Mouse (Mus musculus): ENCODE measurements around the gene Slc1a5. TPM values are rescaled to one million over a fixed set of nuclear protein-coding genes. Genes with fewer than 3 reads are reported as not detected.
A peak's percentile ranks its signal among the peaks of the same experiment; 100 is the strongest.

Gene Slc1a5
- 120 and 144 TPM in 2 replicates for polyA plus RNA-seq (2015; fragmentation: Nextera tagmentation; extraction: Ambion mirVana)

GRCm38 (mm10) chr7:16780825-16781554 lies at the start of gene Slc1a5:
Slc1a5 (plus strand) TSS chr7:16781340.
- peak within 1 kb of the TSS; percentile 84 for H3K4me2 ChIP-seq
- ATAC-seq (ENCODE audit: insufficient read depth): peak; percentile 55
- H3K27ac ChIP-seq (replicated peaks): peak within 1 kb of the TSS; percentile 98
- H3K9ac ChIP-seq: peak within 1 kb of the TSS; percentile 98
- no peaks in the 10 kb centered on the region for H3K27me3 ChIP-seq
- peaks cover 21% of the 10 kb centered on the region for H3K36me3 ChIP-seq (replicated peaks)
- H3K4me1 ChIP-seq (replicated peaks): peaks cover 45% of the 10 kb centered on the region
- peak within 1 kb of the TSS; percentile 98 for H3K4me3 ChIP-seq (replicated peaks)
- H3K9me3 ChIP-seq (replicated peaks): no peaks in the 10 kb centered on the region
- 2% methylated on average over 34 of the region's 34 CpGs for WGBS (ENCODE audit: insufficient replicate concordance)

GRCm38 (mm10) chr7:16731893-16732422 lies 49.2 kb upstream of the Slc1a5 start:
- no peaks in the 10 kb centered on the region for H3K9me3 ChIP-seq (replicated peaks)
- H3K4me2 ChIP-seq: no peak overlapping the region
- peaks cover 16% of the 10 kb centered on the region for H3K4me1 ChIP-seq (replicated peaks)
- H3K9ac ChIP-seq: no peak overlapping the region
- 64% methylated on average over 7 of the region's 7 CpGs for WGBS (ENCODE audit: insufficient replicate concordance)
- no peaks in the 10 kb centered on the region for H3K36me3 ChIP-seq (replicated peaks)
- no peak for ATAC-seq (ENCODE audit: insufficient read depth)
- H3K27ac ChIP-seq (replicated peaks): no peak overlapping the region
- no peaks in the 10 kb centered on the region for H3K27me3 ChIP-seq
- no peak overlapping the region for H3K4me3 ChIP-seq (replicated peaks)

- 42% methylated on average over 10 of the region's 10 CpGs for WGBS (ENCODE audit: insufficient replicate concordance)
- Histone ChIP-seq H3K27me3 (no peaks in the 10 kb centered on the region), H3K27ac (replicated peaks) (no peak overlapping the region), H3K4me1 (replicated peaks) (peaks cover 26% of the 10 kb centered on the region), H3K36me3 (replicated peaks) (no peaks in the 10 kb centered on the region; the same call in 1 of the 2 replicates), H3K4me2 (peak overlapping the region; percentile 79), H3K9me3 (replicated peaks) (no peaks in the 10 kb centered on the region), H3K4me3 (replicated peaks) (peak overlapping the region; percentile 89), H3K9ac (peak overlapping the region; percentile 19; the same call in 1 of the 2 replicates)
- no peak for ATAC-seq (ENCODE audit: insufficient read depth)
These were observed 43.5 kb upstream of the Slc1a5 start for GRCm38 (mm10) chr7:16737606-16738072.

- peak; percentile 98 for ATAC-seq (ENCODE audit: insufficient read depth)
- peak within 1 kb of the TSS; percentile 79 for H3K4me2 ChIP-seq
- no peaks in the 10 kb centered on the region for H3K9me3 ChIP-seq (replicated peaks)
- peak within 1 kb of the TSS; percentile 89 for H3K4me3 ChIP-seq (replicated peaks)
- under 1% methylated on average over 34 of the region's 34 CpGs for WGBS (ENCODE audit: insufficient replicate concordance)
- H3K9ac ChIP-seq: peak within 1 kb of the TSS; percentile 88
- peaks cover 3% of the 10 kb centered on the region for H3K36me3 ChIP-seq (replicated peaks)
- no peaks in the 10 kb centered on the region for H3K27me3 ChIP-seq
- peaks cover 26% of the 10 kb centered on the region for H3K4me1 ChIP-seq (replicated peaks)
- H3K27ac ChIP-seq (replicated peaks): peak within 1 kb of the TSS; percentile 78
These were observed 43.0 kb upstream of the Slc1a5 start, which contains the start of gene Ap2s1 for GRCm38 (mm10) chr7:16738073-16738696. Ap2s1 (plus strand) TSS chr7:16738410.

- H3K27ac ChIP-seq (replicated peaks): peak overlapping the region; percentile 78; the same call in 1 of the 2 replicates
- no peak for ATAC-seq (ENCODE audit: insufficient read depth)
These were observed 42.0 kb upstream of the Slc1a5 start for GRCm38 (mm10) chr7:16739056-16739604.

GRCm38 (mm10) chr7:16745373-16745772 lies 35.8 kb upstream of the Slc1a5 start:
- WGBS (ENCODE audit: insufficient replicate concordance): 83% methylated on average over 4 of the region's 4 CpGs
- ATAC-seq (ENCODE audit: insufficient read depth): no peak
- no peak overlapping the region for H3K9ac ChIP-seq

More at GRCm38 (mm10) chr7:16739056-16739604, 42.0 kb upstream of the Slc1a5 start:
- peak overlapping the region; percentile 89 for H3K4me3 ChIP-seq (replicated peaks)
- peak overlapping the region; percentile 79 for H3K4me2 ChIP-seq
- 28% methylated on average over 10 of the region's 10 CpGs for WGBS (ENCODE audit: insufficient replicate concordance)
- no peaks in the 10 kb centered on the region for H3K9me3 ChIP-seq (replicated peaks)
- no peaks in the 10 kb centered on the region for H3K27me3 ChIP-seq
- H3K9ac ChIP-seq: peak overlapping the region; percentile 88
- H3K4me1 ChIP-seq (replicated peaks): peaks cover 26% of the 10 kb centered on the region
- H3K36me3 ChIP-seq (replicated peaks): peaks cover 12% of the 10 kb centered on the region

GRCm38 (mm10) chr7:16746093-16746492 lies 35.0 kb upstream of the Slc1a5 start:
- Histone ChIP-seq H3K4me3 (replicated peaks) (no peak overlapping the region), H3K9ac (no peak overlapping the region), H3K4me1 (replicated peaks) (no peaks in the 10 kb centered on the region), H3K27me3 (no peaks in the 10 kb centered on the region), H3K4me2 (no peak overlapping the region), H3K9me3 (replicated peaks) (no peaks in the 10 kb centered on the region), H3K27ac (replicated peaks) (no peak overlapping the region), H3K36me3 (replicated peaks) (peaks cover 63% of the 10 kb centered on the region)
- no peak for ATAC-seq (ENCODE audit: insufficient read depth)
- WGBS (ENCODE audit: insufficient replicate concordance): 54% methylated on average over 3 of the region's 3 CpGs

More at GRCm38 (mm10) chr7:16745373-16745772, 35.8 kb upstream of the Slc1a5 start:
- Histone ChIP-seq H3K27ac (replicated peaks) (no peak overlapping the region), H3K27me3 (no peaks in the 10 kb centered on the region), H3K4me2 (no peak overlapping the region), H3K4me3 (replicated peaks) (no peak overlapping the region), H3K9me3 (replicated peaks) (no peaks in the 10 kb centered on the region), H3K36me3 (replicated peaks) (peaks cover 63% of the 10 kb centered on the region), H3K4me1 (replicated peaks) (0 out of 2 replicates have a peak, but pooled peaks cover 3% of the 10 kb centered on the region)

GRCm38 (mm10) chr7:16747656-16748055 lies 33.5 kb upstream of the Slc1a5 start:
- Histone ChIP-seq H3K4me3 (replicated peaks) (no peak overlapping the region), H3K27me3 (no peaks in the 10 kb centered on the region), H3K4me1 (replicated peaks) (0 out of 2 replicates have a peak, but pooled peaks cover 3% of the 10 kb centered on the region), H3K9ac (no peak overlapping the region), H3K4me2 (no peak overlapping the region), H3K9me3 (replicated peaks) (no peaks in the 10 kb centered on the region), H3K36me3 (replicated peaks) (peaks cover 63% of the 10 kb centered on the region), H3K27ac (replicated peaks) (no peak overlapping the region)
- no peak for ATAC-seq (ENCODE audit: insufficient read depth)
- WGBS (ENCODE audit: insufficient replicate concordance): 75% methylated on average over 6 of the region's 6 CpGs

- peaks cover 27% of the 10 kb centered on the region for H3K36me3 ChIP-seq (replicated peaks)
- peaks cover 11% of the 10 kb centered on the region for H3K4me1 ChIP-seq (replicated peaks)
- peaks cover 4% of the 10 kb centered on the region; the same call in 1 of the 2 replicates for H3K27me3 ChIP-seq
- H3K4me3 ChIP-seq (replicated peaks): no peak overlapping the region
- H3K9me3 ChIP-seq (replicated peaks): no peaks in the 10 kb centered on the region
- ATAC-seq (ENCODE audit: insufficient read depth): no peak
- no peak overlapping the region for H3K27ac ChIP-seq (replicated peaks)
- WGBS (ENCODE audit: insufficient replicate concordance): 77% methylated on average over 12 of the region's 12 CpGs
- no peak overlapping the region for H3K4me2 ChIP-seq
- H3K9ac ChIP-seq: no peak overlapping the region
These were observed 29.1 kb upstream of the Slc1a5 start for GRCm38 (mm10) chr7:16752016-16752415.

GRCm38 (mm10) chr7:16755362-16756017 lies 25.6 kb upstream of the Slc1a5 start:
- no peaks in the 10 kb centered on the region for H3K9me3 ChIP-seq (replicated peaks)
- WGBS (ENCODE audit: insufficient replicate concordance): 31% methylated on average over 17 of the region's 17 CpGs
- H3K9ac ChIP-seq: no peak overlapping the region
- no peak overlapping the region for H3K4me3 ChIP-seq (replicated peaks)
- H3K4me1 ChIP-seq (replicated peaks): peaks cover 11% of the 10 kb centered on the region
- no peaks in the 10 kb centered on the region for H3K36me3 ChIP-seq (replicated peaks)
- H3K27ac ChIP-seq (replicated peaks): no peak overlapping the region
- H3K4me2 ChIP-seq: 0 out of 2 replicates have a peak overlapping the region, but pooled peaks have one; percentile 5
- peaks cover 4% of the 10 kb centered on the region; the same call in 1 of the 2 replicates for H3K27me3 ChIP-seq
- ATAC-seq (ENCODE audit: insufficient read depth): no peak

Measured in liver, embryonic 15.5 days (tissue).